Mouse (Mus musculus) Muller cell, postnatal 12 days (primary cell): ENCODE data around the gene Gm21854.
"Not testable (repeated sequence)": the region's sequence is repeated elsewhere in the genome, so short reads cannot be mapped to it uniquely, and the experiment has no call there.

Experiments
- DNase-seq: peaks from one replicate; pipeline ENCODE4 v3.0.0-alpha.2; 2015; ENCODE audit errors: inconsistent ontology term

Gm21854 gene

GRCm38 (mm10) chrY:5656686-5657085 lies at the start of gene Gm21854:
Gene Gm21854 (plus strand): TSS chrY:5656986.
- not testable (repeated sequence) for DNase-seq
